Mouse (Mus musculus): ENCODE data around the gene Csrp2. TPM values are rescaled to one million over a fixed set of nuclear protein-coding genes. Genes with fewer than 3 reads are reported as not detected.

The Csrp2 gene
- total RNA-seq (2014; rRNA removed; ENCODE audit: low replicate concordance), result 193 and 293 TPM in 2 replicates
- 375 and 389 TPM in 2 replicates for polyA plus RNA-seq (2015; fragmentation: Nextera tagmentation; extraction: Ambion mirVana)

DNA sequence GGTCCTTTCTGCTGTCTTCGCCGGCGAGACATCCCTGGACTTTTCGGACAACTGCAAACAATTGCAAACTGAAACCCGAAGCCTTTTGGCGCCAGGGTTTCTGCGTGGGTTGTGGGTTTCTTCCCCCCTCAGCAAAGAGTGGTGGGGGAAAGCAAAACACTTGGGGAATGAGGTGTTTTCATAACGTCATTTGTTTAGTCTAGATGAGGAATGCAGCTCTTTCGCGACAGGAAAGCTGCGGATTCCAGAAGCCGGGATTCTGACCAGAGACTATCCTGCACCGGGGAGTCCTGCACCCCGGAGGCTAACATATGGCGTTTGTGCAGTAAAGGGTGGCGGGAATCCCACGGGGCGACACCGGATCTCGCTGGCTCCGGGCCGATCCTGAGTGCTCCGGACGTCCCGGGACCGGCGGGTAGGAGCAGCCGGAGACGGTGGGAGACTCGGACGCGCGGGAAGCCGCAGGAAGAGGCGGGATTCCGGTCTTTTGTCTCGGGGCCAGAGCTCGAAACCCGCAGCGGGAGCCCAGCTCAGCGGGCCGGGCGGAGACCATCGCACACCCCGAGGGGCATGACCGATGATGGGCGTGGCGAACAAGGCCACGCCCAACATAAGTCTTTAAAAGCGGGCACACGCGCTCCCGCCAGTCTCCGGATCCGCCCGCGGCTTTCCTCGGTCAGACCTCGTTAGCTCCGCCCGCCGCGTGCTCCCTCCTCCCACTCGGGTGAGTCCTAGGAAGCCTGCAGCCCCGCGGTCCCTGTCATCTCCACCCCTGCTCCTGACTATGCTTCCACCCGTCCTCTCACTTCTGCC lies at the start of gene Csrp2:
Csrp2 (plus strand) TSS at position 259 of the 813 bp plus-strand sequence.
- Histone ChIP-seq H3K27me3 (ENCODE audit: control insufficient read depth, insufficient read depth, low read length) (no peaks in the 10 kb centered on the region), H3K27ac (ENCODE audit: low read depth) (peak within 1 kb of the TSS; percentile 92)

DNA sequence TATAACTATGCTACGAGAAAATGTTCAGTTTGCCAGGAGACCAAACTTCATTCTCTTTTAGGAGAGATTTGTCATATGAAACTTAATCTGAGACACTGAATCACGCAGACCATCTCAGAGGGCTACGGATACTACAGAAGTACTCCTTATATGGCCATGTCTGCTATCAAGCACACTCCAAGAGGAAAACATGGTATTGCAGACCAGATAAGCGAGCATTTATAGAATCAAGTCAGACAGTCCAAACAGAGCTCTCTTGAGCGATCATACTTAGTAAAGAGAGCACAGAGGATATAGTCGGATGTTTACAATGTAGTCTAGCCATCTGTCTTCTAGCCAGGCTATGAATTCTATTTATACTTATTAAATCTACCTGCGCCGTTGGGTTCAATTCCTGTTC lies 44.7 kb upstream of the Csrp2 start:
- Histone ChIP-seq H3K9me3 (replicated peaks; ENCODE audit: control insufficient read depth, low read length) (no peaks in the 10 kb centered on the region), H3K27ac (ENCODE audit: low read depth) (peak overlapping the region; percentile 73), H3K36me3 (replicated peaks; ENCODE audit: control insufficient read depth, insufficient read depth, low read length) (no peaks in the 10 kb centered on the region), H3K4me2 (ENCODE audit: low read depth, low read length) (peak overlapping the region; percentile 42; the same call in 1 of the 2 replicates), H3K4me1 (ENCODE audit: control insufficient read depth, insufficient read depth) (peaks cover 34% of the 10 kb centered on the region), H3K4me3 (ENCODE audit: low read depth, low read length) (no peak overlapping the region), H3K9ac (replicated peaks; ENCODE audit: low read depth, low read length) (no peak overlapping the region), H3K27me3 (ENCODE audit: control insufficient read depth, insufficient read depth, low read length) (no peaks in the 10 kb centered on the region)
- TF ChIP-seq CTCF (IDR thresholded peaks at IDR 0.05; ENCODE audit: low read depth) (no peak), EP300 (IDR thresholded peaks at IDR 0.05; ENCODE audit: low read depth) (0 out of 2 replicates have a peak, but pooled peaks have one; percentile 28)
- whole genome bisulfite sequencing, result 11% methylated on average over 8 of the region's 8 CpGs
- ATAC-seq (ENCODE audit: insufficient read depth, low read depth) (peak; percentile 66), DNase-seq (ENCODE audit: low spot score) (peak; percentile 45)

More for the DNA sequence above, at the start of gene Csrp2:
- H3K4me1 ChIP-seq (ENCODE audit: control insufficient read depth, insufficient read depth), result peaks cover 28% of the 10 kb centered on the region
- peak; percentile 97 for DNase-seq (ENCODE audit: low spot score)
- WGBS, result under 1% methylated on average over 56 of the region's 67 CpGs
- ATAC-seq (ENCODE audit: insufficient read depth, low read depth), result peak; percentile 95
- H3K4me3 ChIP-seq (ENCODE audit: low read depth, low read length), result peak within 1 kb of the TSS; percentile 82
- H3K36me3 ChIP-seq (replicated peaks; ENCODE audit: control insufficient read depth, insufficient read depth, low read length), result no peaks in the 10 kb centered on the region
- no peaks in the 10 kb centered on the region for H3K9me3 ChIP-seq (replicated peaks; ENCODE audit: control insufficient read depth, low read length)
- H3K9ac ChIP-seq (replicated peaks; ENCODE audit: low read depth, low read length), result peak within 1 kb of the TSS; percentile 89
- peak within 1 kb of the TSS; percentile 96 for H3K4me2 ChIP-seq (ENCODE audit: low read depth, low read length)
- TF ChIP-seq EP300 (IDR thresholded peaks at IDR 0.05; ENCODE audit: low read depth) (no peak), CTCF (IDR thresholded peaks at IDR 0.05; ENCODE audit: low read depth) (no peak)

DNA sequence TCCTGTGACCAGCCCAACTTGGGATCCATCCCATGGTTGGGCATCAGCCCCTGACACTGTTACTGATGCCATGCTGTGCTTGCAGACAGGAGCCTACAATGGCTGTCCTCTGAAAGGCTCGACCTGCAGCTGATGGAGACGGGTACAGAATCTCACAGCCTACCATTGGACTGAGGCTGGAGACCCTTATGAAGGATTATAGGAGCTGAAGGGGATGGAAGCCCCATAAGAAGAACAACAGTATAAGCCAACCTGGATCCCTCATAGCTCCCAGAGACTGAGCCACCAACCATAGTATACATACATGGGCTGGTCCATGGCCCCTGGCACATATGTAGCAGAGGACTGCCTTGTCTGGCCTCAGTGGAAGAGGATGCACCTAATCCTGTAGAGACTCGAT lies 42.6 kb upstream of the Csrp2 start:
- Histone ChIP-seq H3K4me2 (ENCODE audit: low read depth, low read length) (no peak overlapping the region), H3K9me3 (replicated peaks; ENCODE audit: control insufficient read depth, low read length) (no peaks in the 10 kb centered on the region), H3K27ac (ENCODE audit: low read depth) (no peak overlapping the region), H3K4me3 (ENCODE audit: low read depth, low read length) (no peak overlapping the region), H3K9ac (replicated peaks; ENCODE audit: low read depth, low read length) (no peak overlapping the region), H3K27me3 (ENCODE audit: control insufficient read depth, insufficient read depth, low read length) (no peaks in the 10 kb centered on the region), H3K4me1 (ENCODE audit: control insufficient read depth, insufficient read depth) (peaks cover 34% of the 10 kb centered on the region), H3K36me3 (replicated peaks; ENCODE audit: control insufficient read depth, insufficient read depth, low read length) (no peaks in the 10 kb centered on the region)
- ATAC-seq (ENCODE audit: insufficient read depth, low read depth) (no peak), DNase-seq (ENCODE audit: low spot score) (no peak)
- WGBS, result 93% methylated on average over 3 of the region's 3 CpGs
- no peak for TF ChIP-seq EP300 (IDR thresholded peaks at IDR 0.05; ENCODE audit: low read depth)
- no peak for TF ChIP-seq CTCF (IDR thresholded peaks at IDR 0.05; ENCODE audit: low read depth)

DNA sequence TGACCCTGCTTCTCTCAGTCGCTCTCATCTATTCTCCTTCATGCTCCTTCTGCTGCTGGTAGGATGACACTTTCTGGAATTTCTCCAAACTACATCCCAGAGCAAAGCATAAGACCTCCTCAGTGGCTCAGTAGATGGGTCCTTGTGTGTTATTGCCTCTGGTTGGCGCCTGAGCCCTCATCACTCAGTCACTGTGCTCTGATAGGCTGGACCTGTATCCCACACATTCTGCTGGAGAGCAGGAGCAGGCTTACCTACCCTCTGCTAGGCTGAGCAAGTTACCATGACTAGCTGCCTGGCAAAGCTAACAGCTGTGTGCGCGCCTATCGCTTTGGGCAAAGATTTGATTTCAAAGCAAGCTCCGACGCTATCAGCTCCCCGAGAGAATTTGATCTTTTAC lies 41.7 kb upstream of the Csrp2 start:
- no peak overlapping the region for H3K9ac ChIP-seq (replicated peaks; ENCODE audit: low read depth, low read length)
- no peaks in the 10 kb centered on the region for H3K27me3 ChIP-seq (ENCODE audit: control insufficient read depth, insufficient read depth, low read length)
- no peak overlapping the region for H3K4me2 ChIP-seq (ENCODE audit: low read depth, low read length)
- H3K4me1 ChIP-seq (ENCODE audit: control insufficient read depth, insufficient read depth), result peaks cover 34% of the 10 kb centered on the region
- 64% methylated on average over 8 of the region's 8 CpGs for WGBS
- no peak overlapping the region for H3K4me3 ChIP-seq (ENCODE audit: low read depth, low read length)
- no peak for ATAC-seq (ENCODE audit: insufficient read depth, low read depth)
- H3K27ac ChIP-seq (ENCODE audit: low read depth), result no peak overlapping the region
- H3K36me3 ChIP-seq (replicated peaks; ENCODE audit: control insufficient read depth, insufficient read depth, low read length), result no peaks in the 10 kb centered on the region
- no peak for DNase-seq (ENCODE audit: low spot score)
- H3K9me3 ChIP-seq (replicated peaks; ENCODE audit: control insufficient read depth, low read length), result no peaks in the 10 kb centered on the region
- TF ChIP-seq EP300 (IDR thresholded peaks at IDR 0.05; ENCODE audit: low read depth), result no peak
- no peak for TF ChIP-seq CTCF (IDR thresholded peaks at IDR 0.05; ENCODE audit: low read depth)

- Histone ChIP-seq H3K4me2 (ENCODE audit: low read depth, low read length) (no peak overlapping the region), H3K9me3 (replicated peaks; ENCODE audit: control insufficient read depth, low read length) (no peaks in the 10 kb centered on the region), H3K4me1 (ENCODE audit: control insufficient read depth, insufficient read depth) (peaks cover 34% of the 10 kb centered on the region), H3K9ac (replicated peaks; ENCODE audit: low read depth, low read length) (no peak overlapping the region), H3K27me3 (ENCODE audit: control insufficient read depth, insufficient read depth, low read length) (no peaks in the 10 kb centered on the region), H3K27ac (ENCODE audit: low read depth) (peak overlapping the region; percentile 33), H3K4me3 (ENCODE audit: low read depth, low read length) (no peak overlapping the region), H3K36me3 (replicated peaks; ENCODE audit: control insufficient read depth, insufficient read depth, low read length) (no peaks in the 10 kb centered on the region)
- DNase-seq (ENCODE audit: low spot score) (no peak), ATAC-seq (ENCODE audit: insufficient read depth, low read depth) (no peak)
- 33% methylated on average over 5 of the region's 5 CpGs for WGBS
- TF ChIP-seq CTCF (IDR thresholded peaks at IDR 0.05; ENCODE audit: low read depth), result no peak
- TF ChIP-seq EP300 (IDR thresholded peaks at IDR 0.05; ENCODE audit: low read depth), result no peak
Observed at GRCm38 (mm10) chr10:110878641-110879040, 40.9 kb upstream of the Csrp2 start.
